Mouse (Mus musculus) bone marrow, adult 2 months (tissue): Measurements from ENCODE around the gene Tarbp1.
A peak's percentile ranks its signal among the peaks of the same experiment; 100 is the strongest.

Experiments used
- CTCF ChIP-seq: fragments of 200-500 bp; IDR thresholded peaks from 2 replicates; pipeline ENCODE4 v1.5.1; 2011; ENCODE audit warnings: low read length, control low read depth; ENCODE audit not compliant: control insufficient read depth, insufficient read depth
- POLR2A ChIP-seq: fragments of 200-500 bp; IDR thresholded peaks from 2 replicates; pipeline ENCODE4 v1.6.1; 2011; ENCODE audit warnings: low read depth, mild to moderate bottlenecking, control low read depth, low read length, borderline replicate concordance; ENCODE audit not compliant: control insufficient read depth

DNA sequence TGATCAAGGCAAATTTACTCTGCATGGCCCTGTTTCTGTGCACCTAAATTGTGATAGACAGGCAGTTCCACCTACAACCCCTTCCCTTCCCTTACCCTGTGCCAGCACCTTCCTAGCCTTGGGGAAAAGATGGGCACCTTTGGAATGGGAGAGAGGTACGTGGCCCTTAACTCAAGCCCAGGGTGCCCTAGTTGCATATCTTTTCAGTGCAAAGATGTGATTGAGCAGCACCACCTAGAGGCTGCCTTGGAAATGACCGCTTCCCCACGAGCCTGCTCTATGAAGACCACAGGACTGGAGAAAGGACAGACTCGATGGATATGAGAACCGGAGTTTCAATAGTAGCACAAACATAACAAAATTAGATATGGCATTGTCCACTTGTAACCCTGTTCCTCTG, 8.1 kb upstream of the Tarbp1 start:
- TF ChIP-seq POLR2A (no peak), CTCF (peak; percentile 84)
